In genomic region chr10:112270887-112271802, GRCm38 (mm10) we compare ENCODE assay signal across 9 mouse cellular contexts. TPM values are rescaled to one million over a fixed set of nuclear protein-coding genes. Genes with fewer than 3 reads are reported as not detected.
DNase-seq lines count a peak whose midpoint lies in the region; ATAC-seq and TF ChIP-seq lines count a peak whose summit lies in the region.
"Had no signal": no experiment of that assay in that cellular context is flagged by ENCODE, and none has a peak within 500 bp of the region (broad histone marks: within the 10 kb centered on the region; RNA-seq: fewer than 3 reads in every experiment).

TSS of gene Kcnc2 (plus strand) at chr10:112271121.

- no peak for DNase-seq in lung, embryonic 14.5 days
- no peak for DNase-seq in lung, postnatal 36 days
- DNase-seq in embryonic facial prominence, embryonic 14.5 days (ENCODE audit: low spot score): peak; percentile 17
- no peak for DNase-seq in limb, embryonic 14.5 days (ENCODE audit: low spot score)
- DNase-seq in retina, postnatal 1 day: peak; percentile 61
- no peak for DNase-seq in spleen, postnatal 14 days (ENCODE audit: low spot score in 2 of 2)
- DNase-seq in adrenal gland, postnatal 4 days (ENCODE audit: low spot score in 2 of 2): no peak

- 2% methylated on average over 20 of the region's 20 CpGs for WGBS in lung, embryonic 14.5 days
- WGBS in embryonic facial prominence, embryonic 14.5 days: 3% methylated on average over 20 of the region's 20 CpGs
- 3% methylated on average over 20 of the region's 20 CpGs for WGBS in intestine, postnatal 0 days
- 2% methylated on average over 19 of the region's 20 CpGs for WGBS in limb, embryonic 14.5 days

- no peaks in the 10 kb centered on the region for H3K9me3 ChIP-seq in lung, embryonic 14.5 days (ENCODE audit: low read depth, low read length)
- H3K9me3 ChIP-seq in embryonic facial prominence, embryonic 14.5 days (ENCODE audit: control insufficient read depth, low read length): no peaks in the 10 kb centered on the region
- no peaks in the 10 kb centered on the region for H3K9me3 ChIP-seq in intestine, postnatal 0 days (ENCODE audit: control insufficient read depth)
- H3K9me3 ChIP-seq in limb, embryonic 14.5 days (ENCODE audit: control insufficient read depth, low read length): no peaks in the 10 kb centered on the region

- peak within 1 kb of the TSS; percentile 93 for H3K4me2 ChIP-seq in lung, embryonic 14.5 days
- H3K4me2 ChIP-seq in embryonic facial prominence, embryonic 14.5 days (ENCODE audit: low read depth, low read length): peak within 1 kb of the TSS; percentile 96
- peak within 1 kb of the TSS; percentile 64 for H3K4me2 ChIP-seq in intestine, postnatal 0 days (replicated peaks; ENCODE audit: low read depth)
- H3K4me2 ChIP-seq in limb, embryonic 14.5 days (replicated peaks; ENCODE audit: low read depth, low read length, severe bottlenecking): peak within 1 kb of the TSS; percentile 88

- peak within 1 kb of the TSS; percentile 47 for H3K4me3 ChIP-seq in lung, embryonic 14.5 days (ENCODE audit: low read depth, low read length)
- peak within 1 kb of the TSS; percentile 52 for H3K4me3 ChIP-seq in embryonic facial prominence, embryonic 14.5 days (ENCODE audit: low read depth, low read length)
- peak within 1 kb of the TSS; percentile 40 for H3K4me3 ChIP-seq in intestine, postnatal 0 days (ENCODE audit: low read depth, low read length)
- H3K4me3 ChIP-seq in limb, embryonic 14.5 days (replicated peaks; ENCODE audit: low read length): peak within 1 kb of the TSS; percentile 46

- H3K9ac ChIP-seq in lung, embryonic 14.5 days: peak within 1 kb of the TSS; percentile 53
- peak within 1 kb of the TSS; percentile 64 for H3K9ac ChIP-seq in embryonic facial prominence, embryonic 14.5 days (ENCODE audit: low read depth, low read length)
- H3K9ac ChIP-seq in intestine, postnatal 0 days (ENCODE audit: low read depth, low read length): no peak within 1 kb of the TSS; the same call in 1 of the 2 replicates
- peak within 1 kb of the TSS; percentile 49 for H3K9ac ChIP-seq in limb, embryonic 14.5 days (ENCODE audit: low read depth, low read length, severe bottlenecking)

- TF ChIP-seq CTCF in lung, embryonic 14.5 days (IDR thresholded peaks at IDR 0.05; ENCODE audit: low read depth): no peak
- no peak for TF ChIP-seq CTCF in intestine, postnatal 0 days (IDR thresholded peaks at IDR 0.05; ENCODE audit: low read depth)

- peak; percentile 57 for ATAC-seq in lung, embryonic 14.5 days (ENCODE audit: insufficient read depth)
- ATAC-seq in embryonic facial prominence, embryonic 14.5 days (ENCODE audit: low read depth): peak; percentile 24; the same call in 1 of the 2 replicates
- ATAC-seq in intestine, postnatal 0 days: no peak
- no peak for ATAC-seq in limb, embryonic 14.5 days (ENCODE audit: low FRiP score, low read depth)

- H3K36me3 ChIP-seq in lung, embryonic 14.5 days (ENCODE audit: insufficient read depth): no peaks in the 10 kb centered on the region
- no peaks in the 10 kb centered on the region for H3K36me3 ChIP-seq in embryonic facial prominence, embryonic 14.5 days (ENCODE audit: control insufficient read depth, insufficient read depth, low read length)
- H3K36me3 ChIP-seq in intestine, postnatal 0 days (ENCODE audit: control insufficient read depth, insufficient read depth): no peaks in the 10 kb centered on the region
- H3K36me3 ChIP-seq in limb, embryonic 14.5 days (ENCODE audit: control insufficient read depth, insufficient read depth, low read length): no peaks in the 10 kb centered on the region

- no peak within 1 kb of the TSS for H3K27ac ChIP-seq in lung, embryonic 14.5 days (ENCODE audit: low read depth)
- no peak within 1 kb of the TSS for H3K27ac ChIP-seq in embryonic facial prominence, embryonic 14.5 days (replicated peaks; ENCODE audit: low read depth, low read length)
- no peak within 1 kb of the TSS for H3K27ac ChIP-seq in intestine, postnatal 0 days (ENCODE audit: low read depth, low read length)
- no peak within 1 kb of the TSS for H3K27ac ChIP-seq in limb, embryonic 14.5 days (replicated peaks; ENCODE audit: low read depth, low read length)

- no peak for TF ChIP-seq POLR2A in limb, embryonic 14.5 days (IDR thresholded peaks at IDR 0.05; ENCODE audit: borderline replicate concordance, extremely low read depth, insufficient read depth, insufficient read length)

- peaks cover 40% of the 10 kb centered on the region for H3K27me3 ChIP-seq in lung, embryonic 14.5 days (ENCODE audit: insufficient read depth, low read length)
- H3K27me3 ChIP-seq in embryonic facial prominence, embryonic 14.5 days (replicated peaks; ENCODE audit: control insufficient read depth, insufficient read depth, low read length): peaks cover 43% of the 10 kb centered on the region
- peaks cover 31% of the 10 kb centered on the region for H3K27me3 ChIP-seq in intestine, postnatal 0 days (replicated peaks; ENCODE audit: control insufficient read depth, insufficient read depth, low read length)
- H3K27me3 ChIP-seq in limb, embryonic 14.5 days (ENCODE audit: control insufficient read depth, insufficient read depth, low read length): peaks cover 48% of the 10 kb centered on the region

- H3K4me1 ChIP-seq in lung, embryonic 14.5 days (ENCODE audit: insufficient read depth): no peaks in the 10 kb centered on the region; the same call in 1 of the 2 replicates
- H3K4me1 ChIP-seq in embryonic facial prominence, embryonic 14.5 days (ENCODE audit: control insufficient read depth, insufficient read depth, low read length): peaks cover 9% of the 10 kb centered on the region; the same call in 1 of the 2 replicates
- H3K4me1 ChIP-seq in intestine, postnatal 0 days (replicated peaks; ENCODE audit: control insufficient read depth, insufficient read depth, low read length): no peaks in the 10 kb centered on the region
- peaks cover 6% of the 10 kb centered on the region; the same call in 1 of the 2 replicates for H3K4me1 ChIP-seq in limb, embryonic 14.5 days (ENCODE audit: control insufficient read depth, insufficient read depth, low read length)

RNA-seq across cellular contexts. Expression of gene Kcnc2, which starts in this region (rescaled TPM):
- 0.13 and 0.18 TPM in 2 replicates for polyA plus RNA-seq in lung, embryonic 14.5 days (2014; fragmentation: Nextera tagmentation; extraction: Ambion mirVana)
- 1.1 and 1.3 TPM in 2 replicates for polyA plus RNA-seq in embryonic facial prominence, embryonic 14.5 days (2014; fragmentation: Nextera tagmentation; extraction: Ambion mirVana)
- 0.30 and 0.39 TPM in 2 replicates for polyA plus RNA-seq in intestine, postnatal 0 days (2015; fragmentation: Nextera tagmentation; extraction: Ambion mirVana)
- 0.57 and 0.76 TPM in 2 replicates for polyA plus RNA-seq in limb, embryonic 14.5 days (2012; rRNA removed)
- polyA plus RNA-seq in limb, embryonic 14.5 days (2014; fragmentation: Nextera tagmentation; extraction: Ambion mirVana): 0.53 and 0.54 TPM in 2 replicates
- 1 to 10 TPM in 1 of 2 experiments, under 1 TPM in 1; 0.42 to 1.7 TPM for total RNA-seq in adrenal gland, postnatal 4 days (2021)
- total RNA-seq: neutrophil, adult 5-6 weeks had no signal

Comparison
In these comparisons a context has a peak if more than half of its experiments do, and no peak if none do; other contexts are left out.
1. Peak in ATAC-seq, H3K4me3 ChIP-seq, H3K9ac ChIP-seq and H3K4me2 ChIP-seq in lung, embryonic 14.5 days; RNA of the gene not detected or under 1 TPM.
2. DNase-seq: peak in embryonic facial prominence, embryonic 14.5 days (single experiment) and retina, postnatal 1 day (single experiment); none in lung, embryonic 14.5 days (single experiment), lung, postnatal 36 days (single experiment), limb, embryonic 14.5 days (single experiment), spleen, postnatal 14 days (0 of 2) and adrenal gland, postnatal 4 days (0 of 2).
3. Peak in every context shown above with its lines, with median percentiles within 50 percentile points of each other: H3K4me2 ChIP-seq and H3K4me3 ChIP-seq.